Mouse (Mus musculus) midbrain, embryonic 14.5 days (tissue): ENCODE results near the gene Snrnp25. TPM values are rescaled to one million over a fixed set of nuclear protein-coding genes. Genes with fewer than 3 reads are reported as not detected.
A peak's percentile ranks its signal among the peaks of the same experiment; 100 is the strongest.

Experiments
- ATAC-seq: fragments of 200-750 bp; cut with Nextera tagmentation; 2 replicates; pipeline ENCODE4 v1.8.0; 2017; ENCODE audit warnings: moderate number of reproducible peaks, moderate library complexity; ENCODE audit not compliant: low FRiP score, low TSS enrichment
- DNase-seq: peaks from one replicate; pipeline ENCODE4 v3.0.0-alpha.2; 2015
- H3K27ac ChIP-seq: fragments of 300-500 bp; sonication (generic); replicated peaks from 2 replicates; pipeline ENCODE4 v1.5.1; 2014; ENCODE audit warnings: mild to moderate bottlenecking, low read depth, low read length, moderate library complexity
- H3K27me3 ChIP-seq: fragments of 300-500 bp; sonication (generic); 2 replicates; pipeline ENCODE4 v1.6.1; 2014; ENCODE audit warnings: low read length, control low read depth, mixed read lengths; ENCODE audit not compliant: control insufficient read depth, insufficient read depth
- H3K36me3 ChIP-seq: fragments of 300-500 bp; sonication (generic); 2 replicates; pipeline ENCODE4 v1.6.1; 2014; ENCODE audit warnings: low read length, control low read depth; ENCODE audit not compliant: control insufficient read depth, insufficient read depth
- H3K4me1 ChIP-seq: fragments of 300-500 bp; sonication (generic); 2 replicates; pipeline ENCODE4 v1.6.1; 2014; ENCODE audit warnings: mild to moderate bottlenecking, antibody characterized with exemption, low read length, control low read depth; ENCODE audit not compliant: control insufficient read depth, insufficient read depth
- H3K4me2 ChIP-seq: fragments of 300-500 bp; sonication (generic); 2 replicates; pipeline ENCODE4 v1.6.1; 2014; ENCODE audit warnings: mild to moderate bottlenecking, low read length, moderate library complexity
- H3K4me3 ChIP-seq: fragments of 300-500 bp; sonication (generic); replicated peaks from 2 replicates; pipeline ENCODE4 v1.5.1; 2014; ENCODE audit warnings: low read depth, low read length
- H3K9ac ChIP-seq: fragments of 300-500 bp; sonication (generic); replicated peaks from 2 replicates; pipeline ENCODE4 v1.6.1; 2014; ENCODE audit warnings: mild to moderate bottlenecking, low read length, moderate library complexity
- H3K9me3 ChIP-seq: fragments of 300-500 bp; sonication (generic); 2 replicates; pipeline ENCODE4 v1.6.1; 2016; ENCODE audit warnings: low read length, control low read depth, mixed read lengths; ENCODE audit not compliant: control insufficient read depth
- WGBS: fragments of 180-500 bp; shearing (Covaris S2); extraction: QIAGEN DNeasy Blood & Tissue Kit; methylation state at CpG from one replicate; pipeline ENCODE4 v1.1.7; 2014; 5-methylcytosine and 5-hydroxymethylcytosine counted together
- polyA plus RNA-seq: library from polyadenylated mRNA; unstranded; fragments of >200 nt; fragmentation: Nextera tagmentation; extraction: Ambion mirVana; gene quantifications from 2 replicates; pipeline ENCODE4 v1.2.1, GENCODE M21; 2014

Gene Snrnp25
- polyA plus RNA-seq, 1 experiment from 2014 or later = 46.7 TPM

DNA sequence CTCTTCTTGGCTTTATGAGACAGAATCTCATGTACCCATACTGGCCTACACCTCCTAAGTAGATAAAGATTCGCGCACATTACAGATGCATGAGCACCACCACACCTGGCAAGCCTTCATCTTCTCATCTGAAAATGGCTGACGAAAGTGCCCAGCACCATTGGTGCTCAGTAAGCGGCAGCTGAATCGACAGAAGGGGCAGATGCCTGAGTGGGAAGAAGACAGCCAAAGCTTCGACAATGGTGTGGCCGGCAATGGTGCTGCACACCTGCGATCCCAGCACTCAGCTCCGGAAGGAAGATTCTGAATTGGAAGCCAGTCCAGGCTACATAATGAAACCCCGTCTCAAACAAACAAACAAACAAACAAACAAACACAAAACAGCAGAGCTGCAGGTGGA is 14.1 kb downstream of the Snrnp25 start:
- no peak overlapping the region for H3K27ac ChIP-seq
- DNase-seq = no peak
- no peak overlapping the region for H3K9ac ChIP-seq
- H3K4me1 ChIP-seq = peaks cover 15% of the 10 kb centered on the region; the same call in 1 of the 2 replicates
- peaks cover 23% of the 10 kb centered on the region for H3K27me3 ChIP-seq
- H3K36me3 ChIP-seq = no peaks in the 10 kb centered on the region
- ATAC-seq = no peak
- H3K4me3 ChIP-seq = no peak overlapping the region
- WGBS = 91% methylated on average over 10 of the region's 10 CpGs
- H3K9me3 ChIP-seq = no peaks in the 10 kb centered on the region
- H3K4me2 ChIP-seq = no peak overlapping the region

DNA sequence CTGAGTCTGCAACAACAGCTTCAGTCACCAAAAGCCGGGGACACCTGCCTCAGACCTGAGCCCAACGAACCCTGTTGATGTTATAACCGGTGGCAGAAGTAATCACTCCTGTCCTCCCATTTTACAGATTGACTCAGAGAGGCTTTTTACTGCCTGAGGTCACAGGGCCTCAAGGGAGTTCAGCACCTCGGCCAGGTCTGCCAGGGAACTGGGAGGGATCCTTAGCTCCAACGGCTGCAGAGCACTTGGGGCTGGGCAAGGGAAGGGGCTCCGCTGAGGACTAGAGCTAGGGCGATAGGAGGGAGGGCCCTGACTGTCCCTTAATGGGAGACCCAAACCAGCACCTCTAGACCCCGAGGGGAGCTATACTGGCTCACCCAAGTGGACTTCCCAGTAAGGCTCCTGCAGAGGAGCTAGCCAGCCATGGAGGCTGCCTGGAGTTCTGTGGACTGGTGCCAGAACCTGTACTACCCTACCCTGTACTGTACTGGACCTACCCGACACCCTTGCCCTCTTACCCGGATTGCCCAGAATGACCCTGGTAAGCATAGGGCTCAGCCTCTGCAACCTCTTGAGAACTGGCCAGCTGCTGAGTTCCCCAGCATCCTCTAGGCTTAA is 15.5 kb downstream of the Snrnp25 start:
- Histone ChIP-seq H3K9ac (no peak overlapping the region; the same call in 1 of the 2 replicates), H3K27ac (no peak overlapping the region), H3K4me2 (peak overlapping the region; percentile 99), H3K4me1 (peaks cover 15% of the 10 kb centered on the region; the same call in 1 of the 2 replicates), H3K27me3 (peaks cover 23% of the 10 kb centered on the region), H3K9me3 (no peaks in the 10 kb centered on the region), H3K36me3 (no peaks in the 10 kb centered on the region), H3K4me3 (peak overlapping the region; percentile 59; the same call in 1 of the 2 replicates)
- WGBS = 41% methylated on average over 10 of the region's 10 CpGs
- ATAC-seq (peak; percentile 17; the same call in 1 of the 2 replicates), DNase-seq (no peak)

DNA sequence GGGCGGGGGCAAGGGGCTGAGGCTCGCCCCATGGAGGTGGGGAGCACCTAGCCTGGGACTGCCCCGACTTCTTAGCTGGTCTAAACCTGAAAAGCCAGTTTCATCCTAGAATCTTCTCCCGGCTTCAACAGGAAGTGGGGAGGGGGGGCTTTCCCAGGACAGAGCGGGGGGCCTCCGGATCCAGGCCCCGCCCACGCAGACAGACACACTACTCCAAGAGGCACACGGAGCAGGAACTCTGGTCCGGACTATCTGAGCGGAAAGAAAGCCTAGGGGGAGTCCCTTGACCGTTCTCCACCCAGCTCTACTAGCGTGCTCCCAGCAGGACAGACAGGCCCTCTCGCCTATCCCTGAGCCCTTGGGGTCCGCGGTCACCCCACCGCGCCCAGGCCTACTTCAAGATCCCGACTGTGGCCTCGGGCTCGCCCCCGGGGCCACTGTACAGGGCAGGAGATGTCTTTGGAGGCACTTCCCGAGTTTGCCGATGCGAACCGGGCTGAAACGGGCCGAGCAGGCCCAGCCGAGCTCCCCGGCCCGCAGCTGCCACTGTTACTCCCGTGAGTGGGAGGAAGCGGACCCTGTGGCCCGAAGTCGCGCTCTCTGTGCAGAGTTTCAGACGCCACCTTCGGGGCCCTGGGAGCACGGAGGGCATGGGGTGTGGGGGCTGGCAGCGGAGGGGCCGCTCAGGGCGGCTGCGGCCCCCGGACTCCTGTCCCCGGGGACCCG is 16.2 kb downstream of the Snrnp25 start:
- ATAC-seq (peak; percentile 12), DNase-seq (peak; percentile 61)
- Histone ChIP-seq H3K9ac (peak overlapping the region; percentile 74), H3K4me1 (peaks cover 15% of the 10 kb centered on the region; the same call in 1 of the 2 replicates), H3K27ac (peak overlapping the region; percentile 60), H3K36me3 (no peaks in the 10 kb centered on the region), H3K4me3 (peak overlapping the region; percentile 59), H3K4me2 (peak overlapping the region; percentile 99), H3K9me3 (no peaks in the 10 kb centered on the region), H3K27me3 (peaks cover 23% of the 10 kb centered on the region)
- under 1% methylated on average over 46 of the region's 46 CpGs for WGBS

DNA sequence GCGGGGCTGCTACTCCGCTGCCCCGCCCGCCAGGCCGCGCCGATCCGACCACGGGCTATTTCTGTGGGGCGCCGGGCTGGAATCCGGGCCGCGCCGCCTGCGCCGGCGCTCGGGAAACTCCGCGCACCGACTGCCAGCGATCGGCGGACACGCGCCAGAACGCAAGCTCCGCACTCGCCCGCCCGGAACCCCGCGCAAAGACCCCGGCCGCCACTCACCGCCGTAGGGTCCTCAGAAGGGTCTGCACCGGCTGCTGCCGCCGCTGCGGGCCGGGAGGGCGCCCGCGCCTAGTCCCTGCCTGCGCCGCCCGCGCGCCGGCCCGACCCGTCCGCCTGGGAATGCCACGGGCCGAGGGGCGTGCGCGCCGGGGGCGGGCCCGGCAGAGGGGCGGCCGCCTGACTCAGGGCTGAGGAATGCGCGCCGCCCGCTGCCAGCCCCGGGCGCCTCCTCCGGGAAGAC is 16.8 kb downstream of the Snrnp25 start, which contains the start of gene Rhbdf1:
Rhbdf1 (minus strand) TSS at position 350 of the 459 bp plus-strand sequence.
- Histone ChIP-seq H3K9me3 (no peaks in the 10 kb centered on the region), H3K4me1 (peaks cover 19% of the 10 kb centered on the region), H3K9ac (peak within 1 kb of the TSS; percentile 74), H3K4me2 (peak within 1 kb of the TSS; percentile 99), H3K36me3 (no peaks in the 10 kb centered on the region), H3K27ac (peak within 1 kb of the TSS; percentile 60), H3K27me3 (peaks cover 23% of the 10 kb centered on the region), H3K4me3 (peak within 1 kb of the TSS; percentile 59)
- no peak; the same call in 1 of the 2 replicates for ATAC-seq
- peak; percentile 70 for DNase-seq
- WGBS = under 1% methylated on average over 72 of the region's 72 CpGs

DNA sequence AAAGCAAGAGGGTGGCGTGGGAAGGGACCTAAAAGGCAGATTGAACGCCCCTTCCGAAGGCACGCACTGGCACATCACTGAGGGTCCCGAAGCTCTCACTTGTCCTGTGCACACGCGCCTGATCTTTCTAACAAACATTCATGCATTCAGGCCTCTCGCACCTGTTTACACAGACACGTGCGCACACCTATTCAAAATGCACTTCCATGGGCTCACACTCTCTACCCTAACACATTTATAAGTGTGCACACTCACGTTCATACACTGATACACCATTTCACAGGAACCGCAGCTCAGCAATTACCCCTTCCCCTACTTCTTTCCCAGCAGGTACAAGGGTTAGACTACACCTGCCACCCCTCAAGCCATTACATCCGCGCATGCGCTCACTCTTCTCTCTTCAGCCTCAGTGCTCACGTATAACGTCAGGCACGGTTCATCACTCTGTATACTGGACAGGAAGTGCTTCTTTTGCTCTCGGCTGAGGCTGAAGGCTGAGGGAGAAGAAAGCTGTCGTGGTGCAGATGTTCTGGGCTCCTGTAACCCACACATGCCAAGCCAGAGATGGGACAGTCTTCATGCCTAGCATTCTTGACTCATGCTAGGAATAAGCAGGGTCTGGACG is 17.5 kb downstream of the Snrnp25 start:
- WGBS = 10% methylated on average over 21 of the region's 21 CpGs
- DNase-seq (peak; percentile 64), ATAC-seq (no peak)
- Histone ChIP-seq H3K4me3 (peak overlapping the region; percentile 59), H3K9me3 (no peaks in the 10 kb centered on the region), H3K9ac (peak overlapping the region; percentile 74), H3K4me1 (peaks cover 26% of the 10 kb centered on the region), H3K27me3 (peaks cover 23% of the 10 kb centered on the region), H3K36me3 (no peaks in the 10 kb centered on the region), H3K4me2 (peak overlapping the region; percentile 99), H3K27ac (no peak overlapping the region)

DNA sequence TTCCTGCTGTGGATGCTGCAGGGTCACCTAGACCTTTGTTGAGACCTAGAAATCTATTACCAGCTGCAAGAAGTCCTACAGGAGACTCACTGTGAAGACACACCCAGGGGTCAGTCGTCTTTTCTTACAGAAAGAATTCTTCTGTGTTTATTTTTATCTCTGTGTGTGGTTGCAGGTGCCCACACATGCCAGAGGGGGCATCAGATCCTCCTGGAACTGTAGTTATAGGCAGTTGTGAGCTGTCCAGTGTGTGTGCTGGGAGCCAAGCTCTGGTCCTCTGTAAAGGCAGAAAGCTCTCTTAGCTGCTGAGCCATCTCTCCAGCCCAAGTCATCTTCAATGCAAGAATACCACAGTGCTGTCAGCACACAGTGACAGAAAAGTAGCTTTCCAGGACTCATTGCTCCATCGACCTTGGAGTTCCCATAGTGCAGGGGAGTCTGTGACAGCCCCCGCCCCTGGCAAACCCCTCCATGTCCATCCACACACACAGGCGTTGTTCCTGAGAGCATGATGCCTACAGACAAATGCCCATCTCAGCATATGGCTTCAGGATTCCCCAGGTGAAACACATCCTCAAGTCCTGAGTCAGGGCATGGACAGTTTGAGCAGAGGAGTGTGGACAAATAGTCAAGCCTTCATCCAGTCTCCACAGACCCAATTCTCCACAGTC is 18.2 kb downstream of the Snrnp25 start:
- peak overlapping the region; percentile 99; the same call in 1 of the 2 replicates for H3K4me2 ChIP-seq

DNA sequence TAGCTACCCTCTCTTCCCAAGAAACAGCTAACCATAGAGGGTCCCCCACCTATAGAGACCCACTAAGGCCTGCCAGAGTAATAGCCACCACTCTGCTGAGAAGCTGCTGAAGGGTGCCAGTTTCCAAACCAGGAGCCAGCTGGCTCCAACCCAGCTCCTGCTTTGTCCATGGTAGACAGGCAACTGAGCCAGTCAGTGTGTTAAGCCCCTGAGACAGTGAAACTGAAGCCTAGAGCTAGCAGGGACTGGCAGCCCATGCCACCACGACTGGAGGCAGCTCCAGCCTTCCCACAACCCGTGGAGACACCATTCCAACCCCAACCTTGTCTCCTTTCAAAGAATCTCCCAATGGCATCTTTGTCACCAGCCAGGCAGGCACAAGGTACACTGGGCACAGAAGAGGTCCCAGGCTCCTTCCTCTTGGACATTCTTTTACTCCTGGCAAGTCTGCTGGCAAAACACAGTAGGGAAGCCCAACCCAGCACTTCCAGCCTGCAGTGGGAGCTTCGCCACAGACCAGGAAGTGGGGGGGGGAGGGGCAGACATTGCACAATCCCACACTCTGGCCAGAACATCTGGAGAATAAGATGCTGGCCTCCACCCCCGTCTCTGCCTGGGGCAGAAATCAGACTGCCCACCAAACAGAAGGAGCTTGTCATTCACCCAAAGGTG is 19.4 kb downstream of the Snrnp25 start:
- peaks cover 23% of the 10 kb centered on the region for H3K27me3 ChIP-seq
- peaks cover 27% of the 10 kb centered on the region for H3K4me1 ChIP-seq
- no peak for ATAC-seq

More for the DNA sequence above, 18.2 kb downstream of the Snrnp25 start:
- Histone ChIP-seq H3K4me3 (no peak overlapping the region), H3K9ac (no peak overlapping the region), H3K36me3 (no peaks in the 10 kb centered on the region), H3K9me3 (no peaks in the 10 kb centered on the region), H3K27me3 (peaks cover 23% of the 10 kb centered on the region), H3K27ac (no peak overlapping the region), H3K4me1 (peaks cover 27% of the 10 kb centered on the region)
- WGBS = 78% methylated on average over 4 of the region's 4 CpGs
- no peak for DNase-seq
- ATAC-seq = no peak

More for the DNA sequence above, 19.4 kb downstream of the Snrnp25 start:
- no peak overlapping the region for H3K4me2 ChIP-seq
- DNase-seq = peak; percentile 59
- no peaks in the 10 kb centered on the region for H3K9me3 ChIP-seq
- H3K27ac ChIP-seq = peak overlapping the region; percentile 55
- no peak overlapping the region for H3K4me3 ChIP-seq
- 36% methylated on average over 4 of the region's 4 CpGs for WGBS
- H3K9ac ChIP-seq = no peak overlapping the region
- H3K36me3 ChIP-seq = peaks cover 9% of the 10 kb centered on the region
